Comparison of ENCODE assay signal across 8 mouse cellular contexts in the genomic region with DNA sequence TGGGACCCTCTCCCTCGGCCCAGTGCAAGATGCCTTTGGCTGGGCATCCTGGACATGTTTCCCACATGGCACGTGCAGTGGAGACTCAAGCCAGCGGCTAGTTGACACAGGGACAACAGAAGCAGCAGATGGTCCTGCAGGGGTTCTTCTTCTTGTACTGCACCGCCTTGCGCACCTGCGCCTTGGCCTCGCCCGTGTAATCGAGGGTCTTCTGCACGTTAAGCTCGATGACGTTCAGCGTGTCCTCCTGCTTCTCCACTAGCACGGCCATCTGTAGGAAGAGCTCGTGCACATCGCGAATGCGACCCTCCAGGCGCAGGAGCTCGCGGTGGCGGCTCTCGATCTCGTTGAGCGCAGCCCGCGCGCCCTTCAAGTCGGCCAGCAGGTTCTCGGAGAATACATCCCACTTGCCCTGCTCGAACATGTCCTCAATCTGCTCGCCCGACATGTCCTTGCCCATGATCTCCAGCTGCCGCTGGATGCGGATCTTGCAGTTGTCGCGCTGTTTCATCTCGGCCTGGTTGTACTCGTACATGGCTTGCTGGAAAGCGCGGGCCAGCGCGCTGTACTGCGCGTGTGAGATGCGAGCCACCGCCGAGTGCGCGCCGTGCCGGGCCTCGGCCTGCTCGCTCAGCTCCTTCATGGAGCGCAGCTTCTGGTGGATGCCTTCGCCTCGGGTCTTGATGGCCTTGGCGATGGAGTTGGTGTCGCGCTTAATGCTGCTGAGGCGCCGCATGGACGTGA. TPM values are rescaled to one million over a fixed set of nuclear protein-coding genes. Genes with fewer than 3 reads are reported as not detected.
DNase-seq lines count a peak whose midpoint lies in the region; ATAC-seq and TF ChIP-seq lines count a peak whose summit lies in the region.

No protein-coding gene starts in this region.

- no peaks in the 10 kb centered on the region for H3K79me2 ChIP-seq in heart, adult 2 months (replicated peaks; ENCODE audit: control insufficient read depth, insufficient read depth, low read length)

- intact Hi-C loops in heart, adult 2 months (cut with DNase I): no loop called here

- H3K36me3 ChIP-seq in heart, embryonic 13.5 days: no peaks in the 10 kb centered on the region
- no peaks in the 10 kb centered on the region for H3K36me3 ChIP-seq in heart, adult 2 months (ENCODE audit: control insufficient read depth, insufficient read depth, low read length)
- H3K36me3 ChIP-seq in liver, postnatal 0 days (replicated peaks; ENCODE audit: insufficient read depth, low read length): peaks cover 5% of the 10 kb centered on the region

- no peak for TF ChIP-seq CTCF in heart, adult 2 months (IDR thresholded peaks at IDR 0.05)
- no peak for TF ChIP-seq CTCF in liver, postnatal 0 days (IDR thresholded peaks at IDR 0.05; ENCODE audit: low read depth)

- peak overlapping the region; percentile 73 for H3K4me2 ChIP-seq in heart, embryonic 13.5 days
- peak overlapping the region; percentile 57 for H3K4me2 ChIP-seq in liver, postnatal 0 days (ENCODE audit: low read depth, low read length)

- ATAC-seq in heart, embryonic 13.5 days (ENCODE audit: extremely low read depth, insufficient number of reproducible peaks, low FRiP score, low TSS enrichment): peak; percentile 46; the same call in 1 of the 2 replicates
- ATAC-seq in liver, postnatal 0 days: no peak
- ATAC-seq in inflammation-experienced regulatory T-cells, adult 6 months: no peak

- peaks cover 48% of the 10 kb centered on the region for H3K27me3 ChIP-seq in heart, embryonic 13.5 days (replicated peaks)
- no peaks in the 10 kb centered on the region for H3K27me3 ChIP-seq in heart, adult 2 months (ENCODE audit: control insufficient read depth, insufficient read depth, low read length)
- H3K27me3 ChIP-seq in liver, postnatal 0 days (ENCODE audit: insufficient read depth, low read length): peaks cover 17% of the 10 kb centered on the region

- no peak for TF ChIP-seq EP300 in heart, adult 2 months (IDR thresholded peaks at IDR 0.05; ENCODE audit: insufficient read depth, low read depth, low read length)
- TF ChIP-seq EP300 in liver, postnatal 0 days (IDR thresholded peaks at IDR 0.05; ENCODE audit: low read depth): no peak

- no peak overlapping the region for H3K27ac ChIP-seq in heart, embryonic 13.5 days (replicated peaks)
- H3K27ac ChIP-seq in heart, adult 2 months: no peak overlapping the region
- H3K27ac ChIP-seq in liver, postnatal 0 days (ENCODE audit: low read depth): no peak overlapping the region

- peak overlapping the region; percentile 50 for H3K4me3 ChIP-seq in heart, embryonic 13.5 days
- H3K4me3 ChIP-seq in heart, adult 2 months: no peak overlapping the region
- H3K4me3 ChIP-seq in liver, postnatal 0 days (ENCODE audit: low read depth, low read length): peak overlapping the region; percentile 26; the same call in 1 of the 2 replicates

- H3K9me3 ChIP-seq in heart, embryonic 13.5 days: no peaks in the 10 kb centered on the region
- no peaks in the 10 kb centered on the region for H3K9me3 ChIP-seq in liver, postnatal 0 days (ENCODE audit: low read length)

- DNase-seq in heart, adult 2 months: no peak
- DNase-seq in cerebellum, postnatal 25 days: peak; percentile 60 to 66
- peak; percentile 19 to 27 for DNase-seq in frontal cortex, postnatal 25 days (ENCODE audit: low spot score in 2 of 2)
- peak; percentile 13 to 44 for DNase-seq in kidney, postnatal 25 days
- DNase-seq in liver, postnatal 0 days: no peak
- DNase-seq in right cerebral cortex, postnatal 36 days (ENCODE audit: low spot score in 2 of 2): peak; percentile 14 to 29

- WGBS in heart, embryonic 13.5 days: 11% methylated on average over 63 of the region's 63 CpGs
- 36% methylated on average over 63 of the region's 63 CpGs for WGBS in heart, adult 2 months
- WGBS in liver, postnatal 0 days (ENCODE audit: insufficient replicate concordance): 27% methylated on average over 63 of the region's 63 CpGs

- H3K9ac ChIP-seq in heart, embryonic 13.5 days: peak overlapping the region; percentile 74
- no peak overlapping the region for H3K9ac ChIP-seq in heart, adult 2 months (ENCODE audit: low read depth, low read length)
- H3K9ac ChIP-seq in liver, postnatal 0 days (replicated peaks): no peak overlapping the region

- peaks cover 4% of the 10 kb centered on the region; the same call in 1 of the 2 replicates for H3K4me1 ChIP-seq in heart, embryonic 13.5 days
- no peaks in the 10 kb centered on the region for H3K4me1 ChIP-seq in heart, adult 2 months (ENCODE audit: control insufficient read depth, insufficient read depth, low read length)
- H3K4me1 ChIP-seq in liver, postnatal 0 days (ENCODE audit: insufficient read depth): peaks cover 2% of the 10 kb centered on the region; the same call in 1 of the 2 replicates

- no peak for TF ChIP-seq POLR2A in heart, adult 2 months (IDR thresholded peaks at IDR 0.05; ENCODE audit: insufficient read depth, low read depth, low read length)

RNA-seq across cellular contexts. Expression of a gene that starts 22.9 kb away (rescaled TPM):
- 2.9 and 5.0 TPM in 2 replicates for polyA plus RNA-seq in heart, embryonic 13.5 days (2015; fragmentation: Nextera tagmentation; extraction: Ambion mirVana)
- 1 to 10 TPM; 2.7 to 4.0 TPM for total RNA-seq in heart, adult 2 months (2021)
- 1.7 and 2.2 TPM in 2 replicates for polyA plus RNA-seq in heart, adult 2 months (2012; rRNA removed)
- 10.3 and 11.9 TPM in 2 replicates for polyA plus RNA-seq in liver, postnatal 0 days (2015; fragmentation: Nextera tagmentation; extraction: Ambion mirVana)
- 10 to 100 TPM; 19.2 to 28.4 (median 20.6) TPM for polyA plus RNA-seq in inflammation-experienced regulatory T-cells, adult 6 months (2017; shearing (Covaris generic))

Comparison
In these comparisons a context has a peak if more than half of its experiments do, and no peak if none do; other contexts are left out.
1. DNase-seq: peak in cerebellum, postnatal 25 days (2 of 2), frontal cortex, postnatal 25 days (2 of 2), kidney, postnatal 25 days (2 of 2) and right cerebral cortex, postnatal 36 days (2 of 2); none in heart, adult 2 months (0 of 2) and liver, postnatal 0 days (single experiment).